16 mouse cellular contexts compared by ENCODE assay signal in genomic region chr10:21973676-21974075, GRCm38 (mm10).
"Had no signal": no experiment of that assay in that cellular context is flagged by ENCODE, and none has a peak within 500 bp of the region (broad histone marks: within the 10 kb centered on the region; RNA-seq: fewer than 3 reads in every experiment).

No protein-coding gene starts in this region.

- H3K4me3 ChIP-seq: lung, embryonic 15.5 days; megakaryocyte, embryonic 14.5 days; midbrain, embryonic 13.5 days; midbrain, embryonic 15.5 days; neural tube, embryonic 12.5 days had no signal

- H3K27ac ChIP-seq: lung, embryonic 15.5 days; macrophage; midbrain, embryonic 13.5 days; midbrain, embryonic 15.5 days; neural tube, embryonic 12.5 days had no signal

- H3K9me3 ChIP-seq: lung, embryonic 15.5 days; megakaryocyte, embryonic 14.5 days; midbrain, embryonic 13.5 days; midbrain, embryonic 15.5 days; neural tube, embryonic 12.5 days had no signal

- H3K36me3 ChIP-seq: lung, embryonic 15.5 days; midbrain, embryonic 13.5 days; midbrain, embryonic 15.5 days; neural tube, embryonic 12.5 days had no signal

- DNase-seq: lung, adult 2 months; lung, postnatal 14 days; lung, postnatal 36 days; right cerebral cortex, postnatal 14 days; spleen, adult 18-20 months; thymus, adult 18-20 months; thymus, postnatal 14 days; thymus, postnatal 36 days had no signal

- ATAC-seq: lung, postnatal 0 days; midbrain, embryonic 13.5 days; midbrain, embryonic 15.5 days had no signal

- H3K27me3 ChIP-seq: lung, embryonic 15.5 days; midbrain, embryonic 13.5 days; midbrain, embryonic 15.5 days; neural tube, embryonic 12.5 days had no signal

- H3K4me1 ChIP-seq: lung, embryonic 15.5 days; midbrain, embryonic 13.5 days; midbrain, embryonic 15.5 days; neural tube, embryonic 12.5 days had no signal

- H3K4me2 ChIP-seq: lung, embryonic 15.5 days; midbrain, embryonic 11.5 days; midbrain, embryonic 13.5 days; midbrain, embryonic 15.5 days; neural tube, embryonic 12.5 days had no signal

- H3K9ac ChIP-seq: lung, embryonic 15.5 days; midbrain, embryonic 13.5 days; midbrain, embryonic 15.5 days; neural tube, embryonic 12.5 days had no signal
